Comparison of ENCODE assay signal across 8 mouse cellular contexts in the genomic region with DNA sequence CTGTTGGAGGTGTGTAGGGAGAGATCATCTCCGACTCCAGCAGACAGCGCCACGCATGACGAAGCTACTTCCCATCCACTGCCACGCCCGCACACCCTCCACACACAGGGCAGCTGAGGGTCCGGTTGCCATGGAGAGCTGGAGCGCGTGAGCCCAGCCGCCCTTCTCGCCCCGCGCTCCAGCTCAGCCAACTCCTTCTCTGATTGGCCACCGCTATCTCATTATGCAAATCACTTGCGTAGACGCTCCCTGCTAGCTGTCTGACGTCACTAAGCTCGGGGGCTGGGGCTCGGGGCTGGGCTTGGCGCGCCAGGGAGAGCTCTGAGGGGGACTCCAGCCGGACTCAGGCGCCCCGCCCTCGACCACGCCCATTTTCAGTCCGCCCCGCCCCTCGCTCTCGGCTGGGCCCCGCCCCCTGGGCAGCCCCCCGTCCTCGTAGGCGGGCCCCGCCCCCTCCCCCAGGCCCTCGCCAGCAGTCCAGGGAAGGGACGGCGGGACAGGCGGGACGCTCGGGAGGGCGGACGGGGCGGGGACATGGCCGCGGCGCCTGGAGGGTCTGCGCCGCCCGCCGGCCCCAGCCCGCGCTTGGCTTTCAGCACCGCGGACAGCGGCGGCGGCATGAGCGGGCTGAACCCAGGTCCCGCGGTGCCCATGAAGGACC. TPM values are rescaled to one million over a fixed set of nuclear protein-coding genes. Genes with fewer than 3 reads are reported as not detected.
DNase-seq lines count a peak whose midpoint lies in the region; ATAC-seq and TF ChIP-seq lines count a peak whose summit lies in the region.

A gene (plus strand): TSS at position 74 of the 661 bp plus-strand sequence.

- intact Hi-C loops in left cerebral cortex, adult 2 months (cut with DNase I), result no loop called here

- no peaks in the 10 kb centered on the region for H3K9me3 ChIP-seq in hindbrain, embryonic 16.5 days (ENCODE audit: control insufficient read depth, low read length)

- no peak for TF ChIP-seq CTCF in left cerebral cortex, adult 2 months (IDR thresholded peaks at IDR 0.05)

- peak within 1 kb of the TSS; percentile 68 for H3K27ac ChIP-seq in hindbrain, embryonic 16.5 days (ENCODE audit: low read depth, low read length)
- peak within 1 kb of the TSS; percentile 77 for H3K27ac ChIP-seq in left cerebral cortex, adult 2 months
- no peak within 1 kb of the TSS for H3K27ac ChIP-seq in macrophage

- H3K4me3 ChIP-seq in hindbrain, embryonic 16.5 days (ENCODE audit: low read length), result peak within 1 kb of the TSS; percentile 55
- peak within 1 kb of the TSS; percentile 60 for H3K4me3 ChIP-seq in left cerebral cortex, adult 2 months
- peak within 1 kb of the TSS; percentile 5 for H3K4me3 ChIP-seq in macrophage (ENCODE audit: inconsistent target)

- H3K79me2 ChIP-seq in macrophage (ENCODE audit: inconsistent target), result no peaks in the 10 kb centered on the region

- H3K27me3 ChIP-seq in hindbrain, embryonic 16.5 days (replicated peaks; ENCODE audit: control insufficient read depth, insufficient read depth, low read length), result no peaks in the 10 kb centered on the region

- WGBS in hindbrain, embryonic 16.5 days, result under 1% methylated on average over 36 of the region's 61 CpGs
- 1% methylated on average over 40 of the region's 61 CpGs for WGBS in macrophage (ENCODE audit: missing documents)

- H3K4me2 ChIP-seq in hindbrain, embryonic 16.5 days (ENCODE audit: low read length), result peak within 1 kb of the TSS; percentile 82

- DNase-seq in ZHBTc4 (ENCODE audit: low read depth, low spot score), result peak; percentile 98
- peak; percentile 86 to 95 for DNase-seq in cerebellum, postnatal 4 days (ENCODE audit: low spot score in 2 of 2)
- peak; percentile 54 for DNase-seq in gastrocnemius, adult 18-20 months (ENCODE audit: low spot score)
- DNase-seq in left cerebral cortex, adult 2 months (ENCODE audit: extremely low spot score in 1 of 2, low spot score in 2 of 2), result peak; percentile 91 to 92
- peak; percentile 98 for DNase-seq in retina, postnatal 7 days (ENCODE audit: low read depth, low spot score)
- peak; percentile 50 to 67 for DNase-seq in urinary bladder, adult 18-20 months (ENCODE audit: low spot score in 2 of 2)

- H3K9ac ChIP-seq in hindbrain, embryonic 16.5 days (ENCODE audit: low read depth, low read length), result peak within 1 kb of the TSS; percentile 73

- peaks cover 12% of the 10 kb centered on the region for H3K4me1 ChIP-seq in hindbrain, embryonic 16.5 days (ENCODE audit: control insufficient read depth, insufficient read depth, low read depth, low read length)

- ATAC-seq in hindbrain, embryonic 16.5 days, result peak; percentile 97

- H3K36me3 ChIP-seq in hindbrain, embryonic 16.5 days (ENCODE audit: control insufficient read depth, insufficient read depth, low read length), result no peaks in the 10 kb centered on the region
- no peaks in the 10 kb centered on the region for H3K36me3 ChIP-seq in macrophage (ENCODE audit: inconsistent target)

RNA-seq across cellular contexts. Expression of the gene that starts here (rescaled TPM):
- total RNA-seq in gastrocnemius, adult 18-20 months (2021), result not detected
- 46.6 and 52.6 TPM in 2 replicates for polyA plus RNA-seq in hindbrain, embryonic 16.5 days (2015; fragmentation: Nextera tagmentation; extraction: Ambion mirVana)
- 10 to 100 TPM; 28.8 to 30.6 TPM for total RNA-seq in left cerebral cortex, adult 2 months (2021)
- total RNA-seq in macrophage (2018; cell fraction: chromatin; rRNA removed), result under 1 TPM in 1 of 26 experiments, not detected in 25; 0.44 TPM
- total RNA-seq in macrophage (2018; cell fraction: cytosol; rRNA removed), result under 1 TPM in 1 of 26 experiments, not detected in 25; under 0.01 TPM
- total RNA-seq in macrophage (2018; cell fraction: nucleus; rRNA removed), result under 1 TPM in 1 of 26 experiments, not detected in 25; 0.27 TPM
- not detected in 3 replicates for polyA plus RNA-seq in macrophage (2018)

Comparison
In these comparisons a context has a peak if more than half of its experiments do, and no peak if none do; other contexts are left out.
1. RNA of the gene that starts here (total RNA-seq): 28.8 to 30.6 TPM in left cerebral cortex, adult 2 months; not detected in gastrocnemius, adult 18-20 months; every median in the first group is over 10 times any median in the second.
2. RNA of the gene that starts here (polyA plus RNA-seq): 46.6 to 52.6 TPM in hindbrain, embryonic 16.5 days; not detected in macrophage; every median in the first group is over 10 times any median in the second.
3. Peak in DNase-seq in gastrocnemius, adult 18-20 months; RNA of the gene not detected or under 1 TPM.
4. H3K4me3 ChIP-seq: peak in every context shown above with its lines; median percentile 60 in left cerebral cortex, adult 2 months; 55 in hindbrain, embryonic 16.5 days; 5 in macrophage.
5. Peak in every context shown above with its lines, with median percentiles within 50 percentile points of each other: DNase-seq.